Mouse (Mus musculus): ENCODE measurements around the gene Smad9. TPM values are rescaled to one million over a fixed set of nuclear protein-coding genes. Genes with fewer than 3 reads are reported as not detected.

Smad9 gene
- total RNA-seq (2014; fragmentation: Nextera tagmentation) (not detected in 2 replicates), total RNA-seq (2017) (not detected in 2 replicates)

DNA sequence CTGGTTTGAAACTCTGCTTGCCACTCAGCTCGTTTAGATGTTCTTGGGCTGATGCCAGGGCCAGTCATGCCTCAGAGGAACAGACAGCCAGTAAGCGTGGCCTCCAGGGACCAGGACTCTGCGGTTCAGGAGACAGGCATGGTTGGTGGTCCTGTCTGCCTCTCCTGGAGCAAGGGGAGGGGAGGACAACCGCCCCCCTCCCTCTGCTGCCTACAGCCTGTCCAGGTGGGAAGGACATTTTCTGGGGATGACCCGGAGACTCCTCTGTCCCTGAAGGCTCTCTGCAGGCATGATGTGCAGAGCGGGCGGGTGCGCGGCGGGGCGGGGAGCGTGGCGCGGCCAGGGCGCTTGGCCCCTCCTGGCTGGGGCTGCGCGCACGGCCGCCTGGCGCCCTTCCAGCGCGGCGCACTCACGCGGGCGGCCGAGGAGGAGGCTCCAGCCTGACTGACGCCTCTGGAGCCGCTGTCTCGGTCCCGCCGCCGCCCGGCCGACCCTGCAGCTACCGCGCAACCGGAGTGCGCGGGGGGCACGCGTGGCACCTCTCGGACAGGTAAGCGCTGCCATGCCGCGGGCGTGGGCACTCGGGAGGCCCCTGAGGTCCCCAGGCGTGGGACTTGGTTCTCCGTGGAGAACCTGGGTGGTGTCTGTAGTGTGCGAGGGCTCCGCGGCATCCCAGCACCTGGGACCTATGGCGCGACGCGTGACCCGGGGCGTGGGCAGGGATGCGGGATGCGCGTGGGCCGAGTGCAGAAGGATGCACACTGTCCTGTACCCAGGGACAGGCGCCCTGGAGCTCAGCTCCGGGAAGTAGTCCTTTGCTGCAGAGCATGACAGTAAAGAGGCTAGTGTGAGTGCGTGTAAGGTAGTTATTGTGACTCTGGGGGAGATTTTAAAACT, at the start of gene Smad9:
Gene Smad9, plus strand, starts transcription at position 438 of the 897 bp plus-strand sequence.
- peak; percentile 26; the same call in 1 of the 2 replicates for ATAC-seq (replicated peaks; ENCODE audit: low FRiP score, low TSS enrichment, poor library complexity, severe bottlenecking)

DNA sequence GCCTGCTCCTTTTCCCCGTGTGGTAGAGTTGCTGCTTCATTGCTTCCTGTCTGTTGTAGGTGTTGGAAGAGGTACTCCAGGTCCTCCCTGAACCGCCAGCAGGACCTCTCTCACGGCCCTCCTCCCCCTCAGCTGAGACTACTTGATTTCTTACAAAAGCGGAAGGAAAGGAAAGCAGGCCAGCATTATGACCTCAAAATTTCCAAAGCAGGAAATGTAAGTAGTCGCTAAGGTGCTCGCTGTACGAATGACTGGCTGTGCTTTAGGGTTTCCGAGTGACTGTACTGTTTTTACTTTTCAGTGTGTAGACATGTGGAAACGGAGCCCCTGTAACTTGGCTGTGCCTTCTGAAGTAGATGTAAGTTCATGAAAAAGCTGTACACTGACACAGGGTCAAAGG, 46.4 kb upstream of the Smad9 start:
- ATAC-seq (replicated peaks; ENCODE audit: low FRiP score, low TSS enrichment, poor library complexity, severe bottlenecking) = no peak

DNA sequence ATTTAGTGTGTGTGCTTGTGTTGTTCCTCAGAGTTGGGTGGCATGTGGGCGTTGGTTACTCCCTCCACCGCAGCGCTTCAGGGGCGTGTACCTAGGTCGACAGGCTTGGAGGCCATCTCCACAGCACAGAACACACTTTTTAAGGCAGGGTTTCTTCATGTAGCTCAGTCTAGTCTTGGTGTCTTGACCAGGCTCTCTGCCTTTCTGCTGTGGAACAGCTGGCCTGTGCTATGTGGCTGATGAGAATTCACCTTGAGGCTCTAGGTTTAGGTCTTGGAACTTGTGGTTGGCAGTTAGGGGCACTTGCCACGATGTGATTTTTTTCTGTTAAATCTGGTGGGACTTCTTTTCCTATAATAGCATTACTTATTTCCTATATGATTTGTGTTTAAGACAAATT, 41.1 kb upstream of the Smad9 start, which contains the start of gene Gm21958:
Gene Gm21958, minus strand, starts transcription at position 101 of the 400 bp plus-strand sequence.
- ATAC-seq (replicated peaks; ENCODE audit: low FRiP score, low TSS enrichment, poor library complexity, severe bottlenecking) = no peak

DNA sequence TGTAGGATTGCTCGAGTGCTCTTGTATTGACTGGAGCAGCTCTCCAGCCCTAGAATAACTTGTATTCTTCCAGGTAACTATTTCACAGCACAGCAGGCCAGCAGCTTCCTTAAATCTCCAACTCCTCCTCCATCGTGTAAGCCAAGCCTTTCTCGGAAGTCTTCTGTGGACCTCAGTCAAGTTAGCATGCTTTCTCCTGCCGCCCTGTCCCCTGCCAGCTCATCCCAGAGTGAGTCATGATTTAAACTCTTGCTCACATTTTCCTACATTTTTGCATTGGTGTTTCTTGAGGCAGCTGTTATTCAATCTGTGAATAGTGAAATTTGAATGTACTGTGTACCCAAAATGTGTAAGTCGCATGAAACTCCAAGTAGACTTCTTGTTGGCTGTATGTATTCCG, 39.9 kb upstream of the Smad9 start:
- ATAC-seq (replicated peaks; ENCODE audit: low FRiP score, low TSS enrichment, poor library complexity, severe bottlenecking) = no peak

DNA sequence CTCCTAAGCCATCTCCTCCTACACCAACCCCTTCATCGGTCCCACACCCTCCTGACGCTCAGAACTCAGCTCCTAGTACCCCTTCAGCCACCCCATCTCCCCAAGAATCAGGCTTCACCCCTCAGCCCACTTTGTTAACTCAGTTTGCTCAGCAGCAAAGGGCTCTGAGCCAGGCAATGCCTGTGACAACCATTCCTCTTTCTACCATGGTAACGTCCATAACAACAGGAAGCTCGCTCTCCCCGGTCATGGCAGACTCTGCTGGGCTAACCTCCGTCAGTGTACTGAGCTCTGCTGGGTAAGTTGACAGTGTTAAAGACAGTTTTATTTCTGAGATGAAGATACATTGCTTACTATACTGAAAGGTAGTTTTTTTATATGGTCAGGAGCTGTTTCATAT, 38.0 kb upstream of the Smad9 start:
- ATAC-seq (replicated peaks; ENCODE audit: low FRiP score, low TSS enrichment, poor library complexity, severe bottlenecking) = no peak

DNA sequence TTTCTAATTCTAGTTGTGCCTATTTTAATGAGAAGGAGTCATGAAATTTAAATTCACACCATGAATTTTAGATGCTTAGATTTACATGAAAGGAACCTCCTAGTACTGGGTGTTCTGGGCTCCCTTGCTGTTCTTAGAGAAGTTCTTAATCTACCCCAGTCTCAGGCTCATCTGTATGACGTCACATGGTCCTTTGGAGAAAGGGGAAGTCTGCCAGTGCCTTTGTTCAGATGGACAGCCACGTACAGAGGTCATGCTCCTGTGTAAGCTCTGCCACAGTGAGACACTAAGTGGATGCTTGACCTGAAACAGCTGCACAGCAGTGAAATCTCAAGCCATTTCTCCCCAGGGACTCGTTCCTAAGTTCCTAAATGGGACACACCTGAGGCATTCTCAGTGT, 36.4 kb upstream of the Smad9 start:
- ATAC-seq (replicated peaks; ENCODE audit: low FRiP score, low TSS enrichment, poor library complexity, severe bottlenecking) = no peak

DNA sequence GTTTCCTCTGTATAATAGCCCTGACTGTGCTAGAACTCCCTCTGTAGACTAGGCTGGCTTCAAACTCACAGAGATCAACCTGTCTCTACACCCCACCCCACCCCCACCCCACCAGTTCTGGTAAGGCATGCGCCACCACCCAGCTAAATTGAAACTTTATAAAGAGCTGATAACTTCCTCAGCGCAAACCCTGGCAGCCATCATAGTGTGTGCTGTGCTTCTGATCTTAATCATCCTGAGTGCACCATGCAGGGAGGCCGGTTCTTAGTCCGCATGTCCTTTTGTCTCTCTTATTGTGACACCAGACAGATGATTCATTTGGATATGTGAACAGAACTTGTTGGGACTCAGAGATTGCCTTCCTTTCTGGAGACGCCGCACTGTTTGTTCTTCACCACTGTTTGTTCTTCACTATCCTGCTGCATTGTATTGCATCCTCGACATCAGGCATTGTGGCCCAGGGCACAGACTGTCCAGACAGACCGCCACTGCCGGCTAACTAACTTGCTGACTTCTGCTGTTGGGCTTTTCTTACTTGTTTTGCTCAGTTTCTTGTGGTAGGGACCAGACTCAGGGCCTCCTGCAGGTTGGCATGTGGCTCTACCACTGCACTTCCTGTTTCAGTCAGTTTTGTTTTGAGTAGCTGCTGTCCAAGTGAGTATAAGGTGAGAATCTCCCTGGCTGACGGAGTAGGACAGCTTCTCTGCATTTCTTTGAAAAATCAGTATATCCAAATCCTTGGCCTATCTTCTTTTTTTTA, 31.5 kb upstream of the Smad9 start:
- peak; percentile 86 for ATAC-seq (replicated peaks; ENCODE audit: low FRiP score, low TSS enrichment, poor library complexity, severe bottlenecking)

DNA sequence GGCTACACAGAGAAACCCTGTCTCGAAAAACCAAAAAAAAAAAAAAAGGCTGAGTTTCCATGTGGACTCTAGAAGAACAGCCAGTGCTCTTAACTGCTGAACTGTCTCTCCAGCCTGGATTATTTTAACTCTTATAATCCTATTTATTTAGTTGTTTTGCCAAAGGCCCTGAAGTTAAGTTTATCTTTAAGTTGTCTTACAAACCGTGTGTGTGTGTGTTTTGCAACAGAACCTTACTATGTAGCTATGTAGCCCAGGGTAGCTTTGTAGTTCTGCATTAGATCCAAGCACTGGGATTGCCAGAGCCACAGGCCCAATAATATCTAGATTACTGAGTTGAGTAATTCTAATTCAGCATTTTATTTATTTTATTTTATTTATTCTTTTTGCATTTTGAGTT, 30.0 kb upstream of the Smad9 start:
- no peak for ATAC-seq (replicated peaks; ENCODE audit: low FRiP score, low TSS enrichment, poor library complexity, severe bottlenecking)

DNA sequence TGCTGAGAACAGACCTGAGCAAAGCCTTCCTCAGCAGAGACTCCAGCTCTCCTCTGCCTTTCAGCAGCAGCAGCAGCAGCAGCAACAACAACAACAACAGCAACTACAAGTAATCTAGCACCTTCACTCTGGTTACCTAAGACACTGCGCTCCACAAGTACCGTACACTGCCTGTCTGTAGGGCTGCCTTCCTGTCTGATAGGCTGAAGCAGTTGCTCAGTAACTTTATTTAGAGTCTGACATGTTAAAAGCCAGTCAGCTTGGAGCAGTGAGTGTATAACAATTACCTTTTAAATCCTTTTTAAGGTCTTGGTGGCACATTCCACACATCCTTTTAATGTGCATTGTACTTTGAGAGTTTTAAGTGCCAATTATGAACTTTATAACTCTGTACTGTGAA, 27.8 kb upstream of the Smad9 start:
- no peak for ATAC-seq (replicated peaks; ENCODE audit: low FRiP score, low TSS enrichment, poor library complexity, severe bottlenecking)

DNA sequence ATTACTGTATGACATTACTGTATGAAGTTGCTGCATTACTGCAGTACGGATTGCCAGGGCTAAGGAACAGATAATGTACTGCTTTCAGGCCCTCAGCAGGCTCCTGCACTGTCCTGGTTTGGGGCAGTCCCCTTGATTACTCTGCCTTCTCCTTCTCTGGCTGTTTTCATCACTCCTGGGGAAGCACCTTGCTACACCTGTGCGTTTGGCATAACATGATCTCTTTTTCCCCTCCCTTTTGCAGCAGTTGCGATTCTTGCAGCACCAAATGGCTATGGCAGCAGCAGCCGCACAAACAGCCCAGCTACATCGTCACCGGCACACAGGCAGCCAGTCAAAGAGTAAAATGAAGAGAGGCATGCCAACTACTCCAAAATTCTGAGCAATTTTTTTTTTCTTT, 27.3 kb upstream of the Smad9 start:
- no peak for ATAC-seq (replicated peaks; ENCODE audit: low FRiP score, low TSS enrichment, poor library complexity, severe bottlenecking)

DNA sequence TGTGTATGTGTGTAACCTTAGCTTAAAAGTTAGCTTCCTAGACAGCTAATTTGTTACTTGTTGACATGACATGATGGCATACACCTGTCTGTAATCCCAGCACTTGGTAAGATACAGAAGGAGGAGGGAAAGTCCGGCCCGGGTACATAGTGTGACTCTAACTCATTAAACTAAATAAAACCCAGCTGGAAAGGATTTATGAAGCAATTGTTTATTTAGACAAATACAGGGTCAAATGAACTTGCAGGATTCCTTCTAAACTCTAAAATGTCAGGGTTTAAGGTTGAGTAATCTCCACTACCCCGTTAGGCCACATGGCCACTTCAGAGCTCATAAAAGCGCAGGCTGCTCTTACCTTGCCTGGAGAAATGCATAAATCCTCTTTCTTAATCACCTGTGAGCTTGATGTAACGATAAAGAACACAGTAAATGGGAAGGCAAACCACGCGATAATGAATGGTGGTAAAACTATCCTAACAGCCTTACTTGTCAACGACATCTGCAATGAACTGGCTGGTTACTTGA, 23.7 kb upstream of the Smad9 start:
- no peak for ATAC-seq (replicated peaks; ENCODE audit: low FRiP score, low TSS enrichment, poor library complexity, severe bottlenecking)

DNA sequence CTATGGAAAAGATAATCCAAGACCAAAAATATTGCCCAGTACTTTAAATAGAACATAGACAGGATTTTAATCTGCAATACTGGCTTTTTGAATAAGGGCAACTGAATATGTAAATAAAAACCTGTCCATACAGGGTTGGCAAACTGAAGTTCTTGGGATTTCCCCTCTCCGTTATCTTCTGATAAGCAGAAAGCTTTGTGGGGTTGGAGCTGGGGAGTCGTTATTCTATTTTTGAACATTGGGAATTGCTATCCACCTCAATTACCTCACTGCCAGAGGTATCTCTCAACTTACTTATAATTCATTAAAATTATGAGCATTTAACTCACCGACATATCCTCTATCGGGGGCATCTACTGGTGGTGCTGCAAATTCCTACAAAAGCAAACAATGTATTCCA, 23.0 kb upstream of the Smad9 start:
- ATAC-seq (replicated peaks; ENCODE audit: low FRiP score, low TSS enrichment, poor library complexity, severe bottlenecking) = no peak

DNA sequence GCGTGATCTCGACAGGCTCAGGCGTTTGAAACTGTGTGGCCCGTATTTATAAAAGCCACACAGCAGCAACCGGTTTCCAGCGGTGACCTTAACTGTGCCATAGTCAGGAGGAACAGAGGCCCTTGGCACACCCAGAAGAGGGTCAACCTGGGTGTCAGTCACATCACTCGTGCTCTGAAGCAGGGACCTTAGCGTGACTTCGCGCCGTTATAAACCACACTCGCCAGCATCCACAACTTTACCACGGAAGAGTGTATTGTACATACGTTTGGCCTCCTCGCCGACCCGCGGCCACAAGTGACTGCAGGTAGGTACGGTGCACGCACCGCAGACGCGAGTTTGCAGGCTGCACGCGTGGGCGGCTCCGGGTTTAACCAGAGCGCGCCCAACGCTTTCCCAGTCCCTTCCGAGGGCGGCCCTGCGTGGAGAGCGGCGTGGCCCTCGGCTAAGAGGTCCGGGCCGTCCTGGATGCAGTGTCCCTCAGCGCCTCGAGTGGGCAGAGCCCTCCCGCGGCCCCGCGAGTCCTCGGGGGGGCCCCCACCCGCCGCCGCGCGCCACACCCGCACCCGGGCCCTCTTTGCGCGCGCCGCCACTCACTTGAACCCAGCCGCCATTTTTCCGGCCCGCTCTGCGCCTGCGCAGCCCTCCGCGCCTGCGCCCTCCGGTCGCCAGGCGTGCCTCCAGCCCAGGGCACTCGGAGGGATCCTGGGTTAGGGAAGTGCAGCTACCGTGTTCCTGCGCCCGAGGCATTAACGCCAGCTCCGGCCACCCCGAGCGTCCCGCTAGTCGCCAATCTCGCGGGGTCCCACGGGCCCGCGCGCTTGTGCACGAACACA, 20.8 kb upstream of the Smad9 start:
- ATAC-seq (replicated peaks; ENCODE audit: low FRiP score, low TSS enrichment, poor library complexity, severe bottlenecking) = peak; percentile 69

DNA sequence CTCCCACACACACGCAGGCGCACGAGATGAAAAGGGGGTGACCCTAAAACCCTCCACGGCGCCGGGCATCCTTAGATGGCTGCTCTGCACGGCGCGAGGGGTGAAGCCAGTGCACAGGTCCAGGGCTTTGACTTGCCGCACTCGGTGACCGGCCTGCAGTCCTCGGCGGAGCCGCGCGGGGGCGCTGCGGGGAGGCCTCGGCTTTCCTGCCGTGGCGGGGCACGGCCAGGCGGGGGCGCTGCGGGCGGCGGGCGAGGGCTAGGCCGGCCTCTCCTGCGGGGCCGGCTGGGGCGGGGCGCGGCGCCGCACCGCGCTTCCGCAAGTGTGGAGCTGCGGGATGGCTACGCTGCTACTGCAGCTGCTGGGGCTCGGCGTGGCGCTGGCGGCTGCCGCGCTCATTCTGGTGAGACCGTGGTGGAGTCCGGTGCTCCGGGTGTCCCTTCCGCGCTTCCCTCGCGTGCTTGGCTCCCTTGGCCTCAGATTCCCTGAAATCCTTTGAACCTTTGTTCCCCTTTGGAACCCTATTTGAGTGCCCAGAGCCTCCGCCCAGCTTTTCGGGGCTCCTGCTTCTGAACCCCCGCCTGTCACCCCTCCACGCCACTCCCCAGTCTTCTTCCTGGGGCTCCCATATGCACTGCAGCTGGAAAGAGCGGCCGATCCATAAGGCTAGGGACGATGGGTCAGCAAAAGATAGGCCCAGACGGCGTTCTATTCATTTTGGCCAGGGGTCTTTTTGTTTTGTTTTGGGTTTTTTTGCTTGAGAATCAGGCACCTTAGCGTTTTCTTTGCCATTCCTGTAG, 19.9 kb upstream of the Smad9 start, which contains the start of the genes Exosc8 and Alg5:
Gene Exosc8, minus strand, starts transcription at position 147 of the 800 bp plus-strand sequence.
Gene Alg5, plus strand, starts transcription at position 293 of the 800 bp plus-strand sequence.
- peak; percentile 72 for ATAC-seq (replicated peaks; ENCODE audit: low FRiP score, low TSS enrichment, poor library complexity, severe bottlenecking)

DNA sequence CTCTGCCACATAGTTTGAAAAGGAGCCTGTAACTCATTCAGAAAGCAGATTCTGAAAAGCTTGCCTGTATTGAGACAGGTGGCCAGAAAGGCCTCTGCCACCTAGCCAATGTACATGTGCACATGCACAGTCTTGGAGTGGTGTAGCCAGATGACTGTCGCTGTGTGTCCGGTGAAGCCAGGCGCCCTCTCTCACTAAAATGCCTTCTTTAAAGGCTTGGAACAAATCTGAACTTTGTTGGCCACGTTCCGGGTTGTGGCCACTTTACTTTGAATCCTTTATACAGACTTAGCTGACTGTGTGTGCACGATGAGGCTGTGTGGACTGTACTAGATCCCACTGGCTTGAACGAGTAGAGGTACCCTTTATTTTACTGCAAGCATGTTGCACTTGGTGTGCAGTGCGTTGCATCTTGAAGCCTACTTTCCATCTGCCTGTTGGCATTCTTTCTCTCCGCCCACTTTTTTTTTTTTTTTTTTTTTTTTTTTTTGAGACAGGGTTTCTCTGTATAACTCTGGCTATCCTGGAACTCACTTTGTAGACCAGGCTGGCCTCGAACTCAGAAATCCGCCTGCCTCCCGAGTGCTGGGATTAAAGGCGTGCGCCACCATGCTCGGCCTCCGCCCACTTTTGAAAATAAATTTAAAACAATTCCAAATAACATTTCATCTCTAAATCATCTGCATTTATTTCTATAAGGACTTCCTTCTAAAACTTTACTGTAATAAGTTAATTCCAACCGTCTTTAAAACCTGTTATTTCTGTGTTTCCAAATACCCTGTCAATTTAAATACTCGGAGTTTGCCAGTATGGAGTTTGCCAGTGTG, 19.1 kb upstream of the Smad9 start:
- peak; percentile 36; the same call in 1 of the 2 replicates for ATAC-seq (replicated peaks; ENCODE audit: low FRiP score, low TSS enrichment, poor library complexity, severe bottlenecking)

DNA sequence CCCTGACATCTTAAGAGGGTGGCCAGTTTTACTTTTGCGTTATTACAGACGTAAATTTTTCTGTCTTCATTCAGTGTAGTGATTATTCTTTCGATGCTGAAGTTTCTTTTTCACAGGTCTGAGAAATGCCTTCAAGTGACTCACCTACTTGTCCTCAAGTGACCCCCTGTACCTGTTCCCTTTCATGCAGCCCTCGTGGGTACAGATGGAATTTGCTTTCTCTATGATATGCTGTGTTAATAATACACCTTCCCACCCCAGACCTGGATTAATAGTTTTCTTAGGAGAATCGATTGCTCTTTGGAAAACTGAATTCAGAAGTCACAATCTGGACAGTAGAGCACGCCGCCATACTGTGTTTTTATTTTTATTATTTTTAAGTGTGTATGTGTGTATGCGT, 18.1 kb upstream of the Smad9 start:
- ATAC-seq (replicated peaks; ENCODE audit: low FRiP score, low TSS enrichment, poor library complexity, severe bottlenecking) = no peak

DNA sequence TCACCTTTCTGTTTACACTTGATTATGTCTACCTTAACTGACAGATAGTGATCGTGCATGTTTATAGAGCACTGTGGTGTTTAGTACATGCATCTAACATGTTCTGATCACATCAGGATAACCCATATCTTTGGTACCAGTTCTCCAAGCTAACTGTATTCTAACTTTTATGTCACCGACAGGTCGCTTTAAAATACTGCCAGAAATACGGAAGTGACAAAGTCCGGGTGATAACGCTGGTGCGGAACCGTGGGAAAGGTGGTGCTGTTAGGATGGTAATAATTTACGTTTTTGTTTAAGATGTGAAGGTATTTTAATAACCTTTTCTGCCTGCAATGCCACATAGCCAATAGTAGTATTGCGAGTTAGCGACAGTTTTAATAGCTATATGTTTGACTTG, 13.4 kb upstream of the Smad9 start:
- no peak for ATAC-seq (replicated peaks; ENCODE audit: low FRiP score, low TSS enrichment, poor library complexity, severe bottlenecking)

DNA sequence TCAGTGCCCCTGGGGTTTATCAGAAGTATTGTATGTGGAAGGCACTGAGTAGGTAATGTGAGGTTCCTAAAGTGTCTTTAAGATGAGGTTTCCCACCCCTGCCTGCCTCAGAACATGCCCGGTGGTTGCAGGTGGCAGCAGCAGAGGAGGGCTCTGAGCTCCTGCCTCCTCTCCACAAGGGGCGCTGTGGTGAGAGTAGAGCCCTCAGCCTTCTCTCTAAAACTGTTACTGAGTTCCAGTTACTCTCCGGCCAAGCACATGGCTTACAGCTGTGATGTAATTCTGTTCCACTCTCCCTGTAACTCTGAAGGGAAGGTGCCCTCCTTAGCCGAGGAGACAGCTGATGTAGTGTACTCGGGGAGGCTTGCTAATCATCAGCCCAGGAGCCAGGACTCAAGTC, 9.6 kb upstream of the Smad9 start:
- ATAC-seq (replicated peaks; ENCODE audit: low FRiP score, low TSS enrichment, poor library complexity, severe bottlenecking) = peak; percentile 89

Data from megakaryocyte-erythroid progenitor cell, adult 5-6 weeks (primary cell).